Mouse (Mus musculus) heart, embryonic 16.5 days (tissue): Measurements from ENCODE around the gene Nmb. TPM values are rescaled to one million over a fixed set of nuclear protein-coding genes. Genes with fewer than 3 reads are reported as not detected.

Source experiments
- ATAC-seq: fragments of 200-750 bp; cut with Nextera tagmentation; replicated peaks from 2 replicates; pipeline ENCODE4 v1.8.0; 2017; ENCODE audit warnings: moderate number of reproducible peaks; ENCODE audit not compliant: insufficient read depth, low FRiP score; ENCODE audit errors: extremely low read depth
- H3K27ac ChIP-seq: fragments of 300-500 bp; sonication (generic); 2 replicates; pipeline ENCODE4 v1.5.1; 2014; ENCODE audit warnings: mild to moderate bottlenecking, low read length, control low read depth, moderate library complexity
- H3K27me3 ChIP-seq: fragments of 300-500 bp; sonication (generic); 2 replicates; pipeline ENCODE4 v1.6.1; 2014; ENCODE audit warnings: low read length, mixed read lengths; ENCODE audit not compliant: control insufficient read depth, insufficient read depth
- H3K36me3 ChIP-seq: fragments of 300-500 bp; sonication (generic); 2 replicates; pipeline ENCODE4 v1.6.1; 2014; ENCODE audit not compliant: control insufficient read depth, insufficient read depth
- H3K4me1 ChIP-seq: fragments of 300-500 bp; sonication (generic); 2 replicates; pipeline ENCODE4 v1.6.1; 2014; ENCODE audit warnings: low read length, mixed read lengths; ENCODE audit not compliant: control insufficient read depth, insufficient read depth
- H3K4me2 ChIP-seq: fragments of 300-500 bp; sonication (generic); 2 replicates; pipeline ENCODE4 v1.6.1; 2014; ENCODE audit warnings: low read depth, mild to moderate bottlenecking, control low read depth, low read length
- H3K4me3 ChIP-seq: fragments of 300-500 bp; sonication (generic); 2 replicates; pipeline ENCODE4 v1.5.1; 2014; ENCODE audit warnings: mild to moderate bottlenecking, control low read depth, low read length
- H3K9ac ChIP-seq: fragments of 300-500 bp; sonication (generic); 2 replicates; pipeline ENCODE4 v1.6.1; 2014; ENCODE audit warnings: low read length, control low read depth
- H3K9me3 ChIP-seq: fragments of 300-500 bp; sonication (generic); replicated peaks from 2 replicates; pipeline ENCODE4 v1.6.1; 2016; ENCODE audit warnings: low read length; ENCODE audit not compliant: control insufficient read depth
- whole genome bisulfite sequencing: fragments of 180-500 bp; shearing (Covaris S2); extraction: QIAGEN DNeasy Blood & Tissue Kit; methylation state at CpG from one replicate; pipeline ENCODE4 v1.1.7; 2014; 5-methylcytosine and 5-hydroxymethylcytosine counted together
- polyA plus RNA-seq: library from polyadenylated mRNA; unstranded; fragments of >200 nt; fragmentation: Nextera tagmentation; extraction: Ambion mirVana; gene quantifications from 2 replicates; pipeline ENCODE4 v1.2.1, GENCODE M21; 2015

Nmb gene
- polyA plus RNA-seq, 1 experiment from 2014 or later, result 4.9 TPM

DNA sequence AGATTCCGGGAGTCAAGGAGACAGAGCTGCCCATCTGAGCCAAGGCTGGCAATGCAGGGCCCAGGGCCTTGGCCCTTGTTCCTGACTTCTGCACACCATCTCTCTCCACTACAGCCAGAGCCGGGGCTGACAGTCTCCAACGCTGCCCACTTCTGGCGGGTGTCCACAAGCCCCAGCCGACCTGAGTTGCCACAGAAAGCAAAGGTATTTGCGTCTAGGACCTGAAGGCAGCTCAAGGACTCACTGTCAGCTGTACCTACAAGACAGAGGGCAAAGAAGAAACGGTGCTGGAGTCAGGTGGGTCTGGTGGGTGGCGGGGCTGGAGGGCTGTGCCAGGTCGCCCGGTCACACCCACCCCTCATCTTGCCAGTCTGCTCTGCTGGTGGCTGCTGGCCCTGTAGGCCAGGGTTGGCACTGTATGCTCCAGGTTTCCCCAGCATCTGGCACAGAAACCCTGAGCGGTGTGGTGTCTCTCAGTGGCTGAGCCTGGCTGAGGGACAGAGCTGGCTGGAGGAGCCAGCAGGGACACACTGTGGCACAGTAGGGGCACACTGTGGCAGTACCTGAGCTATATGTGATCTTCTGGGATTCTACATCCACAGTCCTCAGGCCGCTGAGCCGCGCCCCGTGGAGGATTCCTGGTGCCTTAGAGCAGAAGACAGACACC, 11.7 kb downstream of the Nmb start:
- Histone ChIP-seq H3K9ac (no peak overlapping the region), H3K4me2 (no peak overlapping the region), H3K27me3 (no peaks in the 10 kb centered on the region), H3K36me3 (peaks cover 35% of the 10 kb centered on the region), H3K9me3 (no peaks in the 10 kb centered on the region; the same call in 1 of the 2 replicates), H3K27ac (0 out of 2 replicates have a peak overlapping the region, but pooled peaks have one; percentile 21), H3K4me3 (no peak overlapping the region), H3K4me1 (peaks cover 11% of the 10 kb centered on the region)
- no peak for ATAC-seq
- 85% methylated on average over 15 of the region's 15 CpGs for WGBS

GRCm38 (mm10) chr7:80889841-80890241, 15.0 kb downstream of the Nmb start:
- peaks cover 21% of the 10 kb centered on the region for H3K36me3 ChIP-seq
- peaks cover 11% of the 10 kb centered on the region for H3K4me1 ChIP-seq
- peak overlapping the region; percentile 72 for H3K27ac ChIP-seq
- no peak overlapping the region for H3K4me2 ChIP-seq
- H3K9ac ChIP-seq, result no peak overlapping the region
- WGBS, result 60% methylated on average over 13 of the region's 13 CpGs
- no peak overlapping the region for H3K4me3 ChIP-seq
- no peaks in the 10 kb centered on the region; the same call in 1 of the 2 replicates for H3K9me3 ChIP-seq
- no peaks in the 10 kb centered on the region for H3K27me3 ChIP-seq
- no peak for ATAC-seq

DNA sequence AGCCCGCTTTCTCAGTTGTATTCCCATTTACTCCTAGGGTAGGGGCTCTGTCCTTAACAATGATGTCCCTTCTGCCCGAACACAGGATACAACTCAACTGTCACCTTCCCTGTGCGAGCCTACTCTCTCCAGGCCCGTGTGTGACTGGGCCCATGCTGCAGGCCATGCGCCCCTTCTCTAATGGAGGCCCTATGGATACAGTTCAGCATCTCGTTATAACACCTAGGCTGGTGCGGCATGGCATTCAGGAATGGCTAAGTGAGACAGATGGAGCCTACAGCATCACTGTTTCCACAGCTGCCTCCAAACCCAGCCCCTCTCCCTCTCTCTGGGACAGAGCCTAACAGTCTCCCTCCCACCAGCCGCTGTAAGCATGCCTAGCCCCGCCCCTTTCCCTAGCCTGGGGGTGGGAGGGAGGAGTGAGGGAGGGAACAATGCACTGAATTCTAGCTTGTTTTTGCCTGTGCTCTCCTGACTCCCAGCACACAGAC, 15.8 kb downstream of the Nmb start:
- H3K27me3 ChIP-seq, result no peaks in the 10 kb centered on the region
- WGBS, result 41% methylated on average over 9 of the region's 9 CpGs
- no peak overlapping the region for H3K4me2 ChIP-seq
- peaks cover 21% of the 10 kb centered on the region for H3K36me3 ChIP-seq
- H3K4me3 ChIP-seq, result no peak overlapping the region
- H3K9ac ChIP-seq, result no peak overlapping the region
- H3K27ac ChIP-seq, result peak overlapping the region; percentile 72
- H3K9me3 ChIP-seq, result no peaks in the 10 kb centered on the region; the same call in 1 of the 2 replicates
- ATAC-seq, result peak; percentile 83
- peaks cover 11% of the 10 kb centered on the region for H3K4me1 ChIP-seq

DNA sequence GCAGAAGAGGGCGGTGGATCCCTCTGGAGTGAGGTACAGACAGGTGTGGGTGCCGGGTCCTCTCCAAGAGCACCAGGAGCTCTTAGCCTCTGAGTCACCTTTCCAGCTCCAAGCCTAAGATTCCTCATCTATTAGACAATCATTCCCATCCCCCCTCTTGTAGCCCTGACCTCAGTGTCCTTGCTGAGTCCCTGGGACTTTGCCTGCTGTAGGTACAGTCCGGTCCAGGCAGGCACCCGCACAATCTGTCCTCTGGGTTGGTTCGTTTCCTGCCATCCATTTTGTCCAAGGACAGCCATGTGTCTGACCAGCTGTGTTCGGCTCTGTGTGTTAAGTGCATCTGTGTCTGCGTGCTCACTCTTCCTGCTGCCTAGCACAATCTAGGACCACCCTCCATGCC, 16.3 kb downstream of the Nmb start:
- H3K27me3 ChIP-seq, result no peaks in the 10 kb centered on the region
- H3K9me3 ChIP-seq, result no peaks in the 10 kb centered on the region; the same call in 1 of the 2 replicates
- peak overlapping the region; percentile 63 for H3K27ac ChIP-seq
- H3K36me3 ChIP-seq, result peaks cover 20% of the 10 kb centered on the region
- 65% methylated on average over 7 of the region's 7 CpGs for WGBS
- ATAC-seq, result 0 out of 2 replicates have a peak, but pooled peaks have one; percentile 1
- no peak overlapping the region for H3K4me3 ChIP-seq
- no peak overlapping the region for H3K9ac ChIP-seq
- peaks cover 11% of the 10 kb centered on the region for H3K4me1 ChIP-seq
- H3K4me2 ChIP-seq, result no peak overlapping the region

- H3K9ac ChIP-seq, result no peak overlapping the region
- H3K4me3 ChIP-seq, result no peak overlapping the region
- H3K4me1 ChIP-seq, result peaks cover 16% of the 10 kb centered on the region
- no peaks in the 10 kb centered on the region for H3K27me3 ChIP-seq
- H3K36me3 ChIP-seq, result no peaks in the 10 kb centered on the region; the same call in 1 of the 2 replicates
- no peak overlapping the region for H3K4me2 ChIP-seq
- no peak overlapping the region for H3K27ac ChIP-seq
- WGBS, result 25% methylated on average over 1 of the region's 1 CpGs
- no peaks in the 10 kb centered on the region; the same call in 1 of the 2 replicates for H3K9me3 ChIP-seq
- no peak for ATAC-seq
Observed at GRCm38 (mm10) chr7:80885666-80886065, 19.2 kb downstream of the Nmb start.

GRCm38 (mm10) chr7:80882830-80883505, 21.9 kb downstream of the Nmb start:
- WGBS, result 19% methylated on average over 14 of the region's 14 CpGs
- H3K4me1 ChIP-seq, result peaks cover 5% of the 10 kb centered on the region
- H3K9ac ChIP-seq, result peak overlapping the region; percentile 34
- peak overlapping the region; percentile 29 for H3K4me3 ChIP-seq
- no peaks in the 10 kb centered on the region for H3K27me3 ChIP-seq
- H3K36me3 ChIP-seq, result no peaks in the 10 kb centered on the region
- no peak overlapping the region for H3K27ac ChIP-seq
- H3K4me2 ChIP-seq, result peak overlapping the region; percentile 67
- ATAC-seq, result peak; percentile 84
- H3K9me3 ChIP-seq, result no peaks in the 10 kb centered on the region

GRCm38 (mm10) chr7:80875727-80876126, 29.1 kb downstream of the Nmb start:
- H3K9me3 ChIP-seq, result no peaks in the 10 kb centered on the region
- no peaks in the 10 kb centered on the region for H3K4me1 ChIP-seq
- H3K36me3 ChIP-seq, result peaks cover 35% of the 10 kb centered on the region
- WGBS, result 63% methylated on average over 37 of the region's 37 CpGs
- H3K27ac ChIP-seq, result no peak overlapping the region
- no peak for ATAC-seq
- no peaks in the 10 kb centered on the region for H3K27me3 ChIP-seq
- H3K4me2 ChIP-seq, result no peak overlapping the region
- no peak overlapping the region for H3K4me3 ChIP-seq
- H3K9ac ChIP-seq, result no peak overlapping the region

- H3K27ac ChIP-seq, result no peak overlapping the region
- H3K9ac ChIP-seq, result no peak overlapping the region
- no peaks in the 10 kb centered on the region for H3K27me3 ChIP-seq
- H3K9me3 ChIP-seq, result no peaks in the 10 kb centered on the region
- no peaks in the 10 kb centered on the region for H3K4me1 ChIP-seq
- ATAC-seq, result no peak
- peaks cover 38% of the 10 kb centered on the region for H3K36me3 ChIP-seq
- no peak overlapping the region for H3K4me3 ChIP-seq
- WGBS, result 94% methylated on average over 2 of the region's 2 CpGs
- H3K4me2 ChIP-seq, result no peak overlapping the region
Observed at GRCm38 (mm10) chr7:80873631-80874030, 31.2 kb downstream of the Nmb start.

DNA sequence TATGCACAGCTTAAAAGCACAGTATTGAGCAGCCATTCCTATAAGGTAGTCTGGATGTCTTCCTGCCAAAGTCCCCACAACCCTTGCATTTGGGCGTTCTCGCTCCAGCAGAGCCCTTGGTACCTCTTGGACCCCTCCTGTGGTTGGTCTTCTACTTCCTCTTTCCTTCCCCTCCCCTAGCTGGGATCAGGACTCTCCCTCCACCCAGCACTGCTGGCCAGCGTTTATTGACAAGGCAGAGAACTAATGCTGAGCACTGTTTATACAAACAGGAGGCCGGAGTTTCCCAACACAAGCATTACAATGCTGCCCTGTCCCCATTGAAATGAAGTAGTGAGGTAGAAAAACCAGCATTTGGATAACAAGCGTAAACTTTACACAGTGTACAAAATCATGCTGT, 31.8 kb downstream of the Nmb start:
- Histone ChIP-seq H3K4me3 (no peak overlapping the region), H3K27ac (no peak overlapping the region), H3K4me1 (no peaks in the 10 kb centered on the region), H3K9me3 (no peaks in the 10 kb centered on the region), H3K36me3 (peaks cover 43% of the 10 kb centered on the region), H3K4me2 (no peak overlapping the region), H3K27me3 (no peaks in the 10 kb centered on the region), H3K9ac (no peak overlapping the region)
- WGBS, result 90% methylated on average over 5 of the region's 5 CpGs
- ATAC-seq, result no peak
